Mouse (Mus musculus) right cerebral cortex, postnatal 25 days (tissue): ENCODE data around the gene Tmem251.
A peak's percentile ranks its signal among the peaks of the same experiment; 100 is the strongest.

Experiments
- DNase-seq: peaks from one replicate; pipeline ENCODE4 v3.0.0; 2022

The Tmem251 gene

DNA sequence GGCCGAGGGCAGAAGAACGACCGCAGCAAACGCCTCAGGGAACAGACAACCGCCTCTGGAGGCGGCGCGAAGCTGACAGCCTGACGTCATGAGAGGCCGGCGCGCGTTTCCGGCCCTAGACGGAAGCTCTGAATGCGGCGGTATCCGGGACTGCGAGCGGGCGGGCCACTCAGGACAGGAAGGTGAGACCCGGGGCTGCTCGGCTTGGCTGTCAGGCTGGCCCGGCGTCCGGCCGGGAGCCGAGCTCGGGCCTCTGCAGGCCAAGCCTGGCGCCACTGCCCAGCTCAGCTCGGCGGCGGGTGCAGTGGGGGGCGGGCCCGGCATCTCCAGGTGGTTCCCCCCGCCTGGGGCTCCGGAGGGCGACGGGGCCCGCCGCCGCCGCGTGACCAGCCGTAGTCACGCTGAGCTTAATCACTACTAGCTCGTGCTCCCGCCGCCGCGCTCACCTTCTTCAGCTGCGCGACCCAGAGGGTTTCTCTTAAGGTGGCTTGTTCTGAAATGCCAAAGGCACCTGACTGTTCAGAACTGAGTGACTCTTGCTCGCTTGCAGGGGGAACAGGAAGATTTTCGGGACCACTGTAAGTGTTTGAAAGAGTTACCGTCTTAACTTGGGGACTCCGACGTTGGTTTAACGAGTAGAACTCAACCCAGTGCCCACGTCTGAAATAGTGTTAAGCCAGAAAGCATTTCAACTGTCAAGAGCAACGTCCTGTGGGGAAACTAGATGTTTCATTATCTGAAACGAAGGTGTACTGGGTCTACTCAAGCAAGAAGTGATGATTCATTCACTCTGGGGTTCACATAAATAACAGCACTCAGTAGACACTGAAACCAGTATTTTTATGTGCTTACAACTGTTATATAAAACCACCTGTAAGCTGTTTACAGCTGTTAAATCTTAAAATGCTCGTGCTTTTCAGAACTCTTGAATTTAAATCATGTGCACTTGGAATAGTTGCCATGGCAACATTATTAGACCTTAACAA is at the start of gene Tmem251, which contains the start of gene Moap1:
Gene Tmem251 (plus strand): TSS at position 174 of the 986 bp plus-strand sequence.
Gene Moap1 (minus strand): TSS at position 73 of the 986 bp plus-strand sequence.
- DNase-seq: peak; percentile 93

DNA sequence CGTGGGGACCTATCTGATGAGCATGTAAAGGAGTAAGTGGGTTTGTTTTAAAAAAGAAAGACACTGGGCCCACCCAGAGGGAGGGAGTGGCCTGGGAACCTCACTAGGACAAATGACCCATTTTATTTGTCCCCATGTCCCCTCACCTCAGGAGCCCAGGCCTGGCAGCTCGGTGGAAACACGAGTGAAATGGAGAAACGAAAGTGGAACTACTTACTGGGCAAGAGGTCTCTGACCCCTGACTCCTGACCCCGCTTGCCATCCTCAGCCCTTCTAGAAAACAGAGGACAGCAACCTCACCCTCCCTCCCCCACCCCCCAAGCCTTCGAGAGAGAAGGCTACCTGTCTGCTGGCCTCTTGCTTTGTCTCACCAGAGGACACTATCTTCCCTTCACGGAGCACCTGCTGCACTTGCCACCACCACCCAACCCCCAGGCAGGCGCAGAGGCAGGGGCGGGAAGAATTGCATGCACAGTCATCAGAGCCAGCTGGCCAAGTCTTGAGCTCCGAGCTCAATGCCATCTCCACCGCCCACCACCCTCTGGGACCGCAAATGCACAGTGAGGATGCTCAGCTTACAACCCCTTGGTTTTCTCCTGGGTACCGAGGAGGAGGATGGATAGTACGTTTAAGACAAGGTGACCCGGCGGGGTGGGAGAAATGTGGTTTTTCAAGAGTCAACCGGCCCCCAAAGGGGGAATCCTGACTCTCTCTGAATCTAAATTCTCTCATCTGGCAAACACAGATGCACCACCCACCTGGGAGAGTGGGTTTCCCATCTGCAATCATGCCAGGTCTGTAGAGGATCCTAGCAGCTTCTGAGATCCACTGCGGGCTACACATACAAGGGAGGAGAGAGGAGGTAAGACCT is 48.0 kb upstream of the Tmem251 start:
- peak; percentile 85 for DNase-seq

DNA sequence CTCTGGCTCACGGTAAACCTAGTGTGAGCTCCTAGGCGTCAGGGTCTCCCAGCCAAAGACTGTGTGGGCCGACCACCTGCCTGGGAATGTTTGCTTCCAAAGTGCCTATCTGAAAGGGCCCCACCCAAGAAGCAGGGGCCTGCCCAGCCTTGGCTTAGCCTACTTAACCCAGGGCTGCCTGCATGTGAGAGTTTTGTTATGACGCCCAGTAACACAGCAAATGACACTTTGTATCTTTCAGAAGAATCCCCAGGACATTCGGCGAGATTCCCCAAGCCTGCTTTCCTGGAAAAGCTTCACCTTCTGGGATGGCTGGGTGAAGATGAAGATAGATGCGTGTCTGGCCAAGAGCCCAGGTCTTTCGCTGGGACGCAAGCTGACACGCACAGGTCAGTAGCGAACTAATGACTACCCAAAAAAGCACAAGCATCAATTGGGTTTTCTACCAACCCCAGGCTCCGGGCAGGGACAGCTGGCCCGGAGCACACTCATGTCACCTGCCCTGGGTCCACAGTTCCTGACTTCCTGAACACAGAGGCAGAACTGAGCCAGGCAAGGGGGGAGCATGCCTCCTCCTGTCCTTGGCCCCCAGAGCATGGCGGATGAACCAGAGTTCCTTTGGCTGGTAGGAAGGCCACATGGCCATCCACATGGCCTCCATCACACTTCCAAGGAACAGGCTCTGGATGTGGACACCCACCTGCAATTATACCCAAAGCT is 46.8 kb upstream of the Tmem251 start:
- DNase-seq: no peak

DNA sequence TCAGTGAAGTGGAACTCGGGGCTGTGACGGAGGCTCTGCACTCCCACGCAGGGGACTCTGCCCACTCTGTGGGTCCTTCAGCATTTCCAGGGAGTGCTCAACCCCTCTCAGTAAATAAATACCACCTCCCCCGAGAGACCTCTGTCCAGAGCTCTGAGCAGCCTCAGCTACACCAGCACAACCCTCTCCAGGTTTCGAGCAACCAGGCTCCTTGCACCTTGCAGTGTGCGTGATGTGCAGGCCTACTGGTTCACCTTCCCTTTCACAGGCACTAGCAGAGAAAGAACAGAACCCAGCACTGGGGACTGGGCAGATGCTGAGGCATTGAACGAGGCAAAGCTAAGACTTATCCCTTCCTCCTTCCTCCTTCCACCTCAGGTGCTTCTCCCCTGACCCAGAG is 46.2 kb upstream of the Tmem251 start:
- DNase-seq: no peak

DNA sequence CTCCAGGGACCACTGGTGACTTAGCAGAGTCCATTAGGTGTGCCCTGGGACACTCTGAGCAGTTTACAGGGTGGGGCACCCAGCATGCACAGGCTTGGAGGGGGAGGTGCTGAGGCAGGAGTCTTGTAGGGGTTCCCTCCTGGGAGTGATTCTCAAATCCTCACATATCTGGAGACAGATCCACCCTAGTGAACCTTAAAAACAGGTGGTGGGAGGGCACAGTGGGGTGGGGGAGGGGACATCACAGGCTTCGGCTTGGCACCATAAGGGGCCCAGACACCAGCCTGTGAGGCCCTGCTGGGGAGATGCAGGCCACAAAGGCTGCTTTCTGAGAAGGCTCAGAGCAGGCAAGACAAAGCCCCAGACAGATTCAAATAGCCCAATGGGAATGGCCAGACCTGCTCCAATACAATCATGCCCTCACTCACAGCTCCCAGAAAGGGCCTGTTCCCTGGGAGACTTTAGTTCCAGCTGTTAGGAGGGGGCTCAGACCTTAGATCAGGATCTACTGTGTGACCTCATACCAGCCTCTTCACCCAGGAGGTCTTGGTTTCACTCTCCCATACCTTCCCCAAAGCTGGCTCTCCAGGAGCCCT is 45.4 kb upstream of the Tmem251 start:
- no peak for DNase-seq

DNA sequence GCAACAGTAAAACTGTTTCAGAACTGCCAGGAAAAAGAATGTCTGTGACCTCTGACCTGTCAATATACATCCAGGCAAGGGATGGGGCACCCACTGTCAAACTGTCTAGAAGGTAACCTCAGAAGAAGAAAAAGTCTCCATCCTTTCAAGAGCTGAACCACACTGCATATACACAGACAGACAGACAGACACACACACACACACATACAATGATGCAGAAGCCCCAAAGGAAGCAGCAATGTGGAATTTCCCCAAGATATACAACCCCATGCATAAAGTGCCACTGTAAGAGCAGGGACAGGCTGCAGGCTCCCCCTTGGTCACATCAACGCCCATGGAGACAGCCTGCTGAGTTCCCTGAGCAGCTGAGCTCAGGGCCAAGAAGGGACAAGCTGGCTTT is 44.4 kb upstream of the Tmem251 start:
- no peak for DNase-seq

DNA sequence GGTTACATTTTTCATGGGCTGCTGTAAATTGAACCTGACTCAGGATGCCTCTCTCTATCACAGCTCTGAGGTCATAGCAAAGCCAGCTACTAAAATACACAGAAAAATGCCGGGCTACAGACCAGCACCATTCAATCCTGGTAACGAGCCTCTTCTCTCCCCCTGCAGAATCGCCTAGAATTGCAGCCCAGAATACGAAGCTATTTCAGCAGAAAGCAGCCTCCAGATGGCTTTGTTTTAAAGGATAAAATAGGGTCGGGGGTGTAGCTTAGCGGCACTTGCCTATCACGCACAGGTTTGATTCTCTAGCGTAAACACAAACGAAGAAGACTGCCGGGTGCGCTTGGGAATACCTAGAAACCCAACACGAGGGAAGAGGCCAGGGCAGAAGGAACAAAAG is 43.1 kb upstream of the Tmem251 start:
- DNase-seq: no peak

DNA sequence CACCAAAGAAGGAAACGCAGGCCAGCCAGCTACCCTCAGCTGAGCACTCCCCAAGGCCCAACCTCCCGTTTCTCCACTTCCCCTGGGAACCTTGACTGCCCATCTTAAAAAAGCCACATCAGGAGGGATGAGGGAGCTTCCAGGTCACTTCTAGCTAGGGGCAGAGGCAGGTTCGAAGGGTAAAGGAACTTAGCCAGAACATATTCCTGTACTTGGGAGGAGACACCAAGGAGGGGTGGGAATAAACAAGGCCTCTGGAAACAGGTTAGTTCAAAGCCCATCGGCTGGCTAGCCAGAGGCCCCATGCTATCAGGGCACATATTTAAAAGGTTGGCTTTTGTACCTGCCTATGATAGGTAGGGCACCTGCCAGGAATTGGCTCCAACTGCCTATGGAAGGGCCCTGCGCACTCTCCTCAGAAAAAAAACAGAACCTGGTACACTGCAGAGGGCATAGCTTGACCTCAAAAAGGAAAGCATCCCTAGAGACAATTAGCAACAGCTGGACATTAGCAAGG is 41.8 kb upstream of the Tmem251 start:
- no peak for DNase-seq

DNA sequence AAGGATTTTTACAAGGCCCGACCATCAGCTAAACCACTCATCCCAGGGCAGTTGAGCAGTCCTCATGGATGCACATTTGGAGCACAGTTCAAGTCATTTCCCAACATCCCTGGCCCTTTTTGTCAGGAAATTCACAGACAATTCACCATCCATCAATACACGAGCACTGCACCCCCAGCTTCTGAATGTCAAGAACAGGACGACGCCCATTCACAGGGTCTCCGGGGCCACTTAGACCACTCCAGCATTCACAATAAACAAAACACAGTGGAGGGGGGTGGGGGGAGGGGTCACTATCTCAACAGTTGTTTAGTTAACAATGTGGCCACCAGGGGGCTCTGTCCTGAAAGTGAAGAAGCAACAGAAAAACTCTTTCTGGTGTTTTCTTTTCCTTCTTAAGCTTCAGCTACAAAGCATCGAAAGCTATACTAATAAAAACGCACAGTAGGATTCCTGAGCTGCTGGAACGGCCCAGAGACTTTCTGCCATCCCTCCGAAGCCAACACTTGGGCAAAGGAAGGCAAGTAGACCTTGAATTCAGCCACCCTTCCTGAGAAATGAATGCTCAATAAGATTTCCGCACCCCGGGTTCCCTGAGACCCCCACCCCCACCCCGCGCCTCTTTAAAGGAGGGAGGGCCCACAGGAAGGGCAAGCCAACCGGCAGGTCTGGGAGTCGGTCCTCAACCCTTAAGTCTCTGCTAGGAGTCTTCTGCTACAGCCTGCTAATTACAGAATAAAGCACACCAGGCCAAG is 41.0 kb upstream of the Tmem251 start:
- DNase-seq: no peak

DNA sequence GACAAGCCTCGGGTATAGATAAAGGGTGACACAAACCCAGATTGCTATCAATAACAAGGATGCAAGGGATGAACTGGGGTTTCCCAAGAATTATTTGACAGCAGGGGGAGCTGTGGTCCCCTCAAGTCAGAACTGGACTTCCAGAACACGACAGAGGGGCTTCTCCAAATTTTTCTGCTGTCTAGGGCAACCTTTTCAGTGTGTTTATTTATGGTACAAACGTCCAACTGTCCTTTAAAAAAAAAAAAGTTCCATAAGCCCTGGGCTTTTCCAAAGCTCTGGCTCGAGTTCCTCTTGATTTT is 40.5 kb upstream of the Tmem251 start:
- DNase-seq: no peak

DNA sequence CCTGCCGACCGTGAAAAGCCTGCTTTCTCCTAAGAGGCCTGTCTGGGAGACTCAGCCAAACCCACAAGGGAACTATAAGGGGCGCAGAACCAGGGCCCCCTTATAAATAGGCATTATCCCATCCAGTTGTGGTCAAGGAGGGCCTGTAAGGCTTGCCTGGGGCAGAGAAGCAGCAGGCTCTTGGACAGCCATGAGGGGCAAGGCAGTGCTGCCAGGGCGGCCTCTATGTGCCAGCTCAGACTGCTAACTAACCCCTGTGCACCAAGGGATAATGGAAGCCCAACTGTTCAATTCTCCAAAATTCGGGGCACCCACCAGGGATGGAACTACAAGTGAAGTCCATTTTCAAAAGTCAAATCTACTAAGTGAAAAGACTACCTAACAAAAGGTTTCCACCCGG is 40.1 kb upstream of the Tmem251 start:
- no peak for DNase-seq

DNA sequence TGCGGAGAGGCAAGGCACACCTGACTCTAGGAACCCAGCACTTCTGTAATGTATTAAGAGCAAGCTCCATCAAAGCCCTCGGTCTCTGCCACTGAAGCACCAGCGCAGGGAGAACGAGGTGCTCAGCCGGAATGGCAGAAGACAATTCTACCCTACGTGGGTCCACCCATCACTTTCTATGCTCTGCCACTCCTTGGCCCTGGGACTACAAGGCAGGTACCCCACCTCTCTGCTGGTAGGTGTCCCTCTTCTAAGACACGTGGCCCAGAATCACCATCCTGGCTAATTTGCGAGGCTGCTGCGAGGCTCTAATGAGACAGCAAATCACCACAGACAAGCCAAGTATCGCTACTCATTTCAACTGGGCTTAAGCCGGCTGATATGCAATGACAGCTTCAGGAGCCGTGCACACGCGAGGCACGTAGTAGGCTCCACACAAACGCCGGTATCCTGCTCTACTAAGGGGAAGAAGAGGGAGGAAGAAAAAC is 39.6 kb upstream of the Tmem251 start:
- no peak for DNase-seq

DNA sequence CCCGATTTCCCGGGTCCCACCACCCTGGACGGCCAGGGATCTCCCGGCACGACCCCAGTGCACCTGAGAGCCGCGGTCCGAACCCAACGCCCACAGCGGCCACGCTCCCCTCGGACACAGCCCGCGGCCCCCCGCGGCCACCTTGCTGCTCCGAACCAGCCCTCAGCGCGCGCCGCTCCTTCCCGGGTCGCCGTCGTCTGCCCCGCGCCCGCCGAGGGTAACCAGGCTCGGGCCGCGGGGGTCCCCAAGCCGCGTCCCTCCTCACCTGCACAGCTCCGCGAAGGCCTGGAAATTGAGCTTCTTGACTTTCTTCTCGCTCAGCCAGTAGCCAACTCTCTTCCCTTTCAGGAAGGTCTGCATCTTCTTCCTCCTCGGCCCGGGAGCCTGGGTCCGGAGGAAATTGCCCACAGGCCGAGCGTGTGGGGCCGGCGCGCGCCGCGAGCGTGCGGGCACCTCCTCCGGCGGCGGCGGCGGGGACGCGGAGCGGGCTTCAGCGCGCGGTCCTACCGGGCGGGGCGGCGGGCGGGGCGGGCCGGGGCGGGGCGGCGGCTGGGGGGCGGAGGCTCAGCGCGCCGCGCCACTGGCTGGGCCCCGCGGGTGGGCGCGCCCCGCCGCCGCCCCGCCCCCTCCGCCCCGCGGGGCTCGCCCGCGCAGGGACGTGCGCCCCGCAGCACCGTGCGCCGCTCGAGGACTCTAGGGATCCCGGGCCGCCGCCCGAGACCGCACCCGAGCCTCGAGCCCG is 38.9 kb upstream of the Tmem251 start, which contains the start of gene Itpk1:
Gene Itpk1 (minus strand): TSS at position 474 of the 742 bp plus-strand sequence.
- DNase-seq: peak; percentile 70

DNA sequence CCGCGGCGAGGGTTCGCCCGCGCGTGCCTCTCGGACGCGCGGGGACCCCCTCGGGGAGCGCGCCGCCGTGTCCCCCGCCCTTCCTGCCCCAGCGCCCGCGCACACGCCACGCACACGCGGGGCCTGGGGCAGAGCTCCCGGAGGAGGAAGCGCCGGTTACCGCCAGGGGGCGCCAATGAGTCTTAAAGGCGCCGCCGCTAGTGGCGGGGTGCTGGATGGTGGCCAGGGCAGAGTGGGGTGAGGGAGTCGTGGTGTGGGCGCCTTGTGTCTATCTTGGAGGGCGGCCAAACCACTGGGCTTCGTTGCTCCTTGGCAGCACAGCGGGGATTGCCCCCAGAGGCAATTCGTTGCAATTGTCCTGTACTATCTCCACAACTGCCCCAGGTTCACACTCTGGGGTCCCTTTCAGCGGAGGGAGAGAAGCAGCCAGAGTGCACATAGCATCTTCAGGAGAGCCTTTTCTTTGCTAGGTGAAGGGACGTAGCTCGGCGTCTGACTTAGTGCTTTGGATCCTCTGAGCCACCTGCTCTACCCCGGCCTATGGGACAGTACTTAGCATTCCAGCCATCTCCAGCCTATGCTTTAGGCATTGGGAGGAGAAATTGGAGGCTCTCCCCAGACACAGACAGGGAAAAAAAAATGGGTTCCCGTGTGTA is 38.2 kb upstream of the Tmem251 start:
- peak; percentile 87 for DNase-seq

DNA sequence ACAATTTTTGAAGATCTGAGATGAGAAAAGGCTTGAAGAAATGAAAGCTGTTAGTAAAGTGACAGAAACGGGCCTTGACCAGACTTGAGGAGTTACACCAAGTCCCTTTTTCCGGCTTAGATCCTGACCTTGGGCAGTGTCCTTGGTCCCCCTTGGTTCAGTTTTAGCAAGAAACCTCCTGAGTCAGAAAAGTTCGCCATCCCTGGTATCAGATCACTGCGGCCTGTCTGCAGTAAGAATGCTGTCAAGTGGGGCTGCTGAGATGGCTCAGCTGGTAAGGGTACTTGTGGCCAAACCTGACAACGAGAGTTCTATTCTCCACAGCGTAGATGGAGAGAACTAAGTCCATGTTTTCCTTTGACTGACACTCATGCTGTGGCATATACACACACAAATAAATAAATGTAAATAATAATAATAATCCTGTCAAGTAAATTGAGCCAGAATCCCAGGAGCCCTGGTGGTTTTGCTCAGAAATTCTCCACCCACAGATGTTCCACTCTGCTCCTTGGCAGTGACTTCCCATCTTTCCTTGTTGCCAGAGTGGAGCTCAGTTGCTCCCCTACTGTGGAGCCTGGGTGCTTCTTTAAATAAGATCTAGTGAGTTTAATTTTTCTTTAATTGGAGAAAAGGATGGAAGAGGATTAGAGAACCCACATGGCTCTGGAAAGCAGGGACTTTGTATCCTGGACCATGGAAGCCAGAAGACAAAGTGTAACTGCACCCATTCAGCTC is 37.5 kb upstream of the Tmem251 start:
- DNase-seq: no peak

DNA sequence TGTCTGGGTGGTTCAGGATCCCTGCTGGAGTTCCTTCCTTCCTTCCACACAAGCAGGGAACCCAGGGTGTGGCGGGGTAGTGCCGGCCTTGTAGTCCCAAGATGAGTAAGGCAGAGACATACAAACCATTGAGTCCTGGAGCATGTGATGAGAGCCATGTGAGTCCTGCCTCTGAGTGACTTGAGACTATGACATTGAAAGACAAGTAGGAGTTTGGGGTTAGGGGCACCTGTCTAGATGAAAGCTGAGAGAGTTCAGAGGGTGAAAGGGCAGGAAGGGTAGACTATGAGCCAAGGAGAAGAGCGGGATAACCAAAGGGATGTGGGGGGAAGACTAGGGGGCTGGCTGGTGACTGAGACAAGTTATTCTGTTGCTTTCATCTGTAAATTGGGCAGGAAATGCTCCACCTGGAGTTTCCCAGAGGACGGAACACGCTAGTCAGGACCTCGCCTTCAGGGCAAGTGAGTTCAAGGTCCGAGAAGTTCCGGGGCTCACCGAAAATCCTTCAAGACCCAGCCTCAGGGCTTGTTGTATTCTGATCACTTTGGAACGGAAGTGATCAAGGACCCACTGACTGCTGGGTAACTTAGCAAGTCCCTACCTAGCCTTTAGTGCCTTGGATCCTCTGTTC is 36.6 kb upstream of the Tmem251 start:
- DNase-seq: no peak

DNA sequence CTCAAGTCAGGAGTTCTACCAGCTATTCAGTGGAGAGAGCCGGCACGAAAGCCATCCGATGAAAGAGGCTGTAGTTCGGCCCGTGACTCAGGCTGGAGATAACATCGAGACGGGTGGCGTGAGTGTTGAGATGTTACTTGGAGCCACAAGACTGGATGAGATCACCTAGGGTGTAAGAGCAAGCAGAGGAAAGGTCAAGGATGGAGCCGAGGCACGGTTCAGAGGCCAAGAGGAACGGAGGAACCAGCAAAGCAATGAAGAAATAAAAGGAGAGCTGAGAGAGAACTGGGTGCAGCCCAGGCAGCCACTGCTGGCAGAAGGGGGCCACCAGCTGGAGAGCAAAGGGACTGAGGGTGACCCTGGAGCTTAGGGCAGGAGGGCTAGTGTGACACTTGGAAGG is 35.3 kb upstream of the Tmem251 start:
- no peak for DNase-seq

DNA sequence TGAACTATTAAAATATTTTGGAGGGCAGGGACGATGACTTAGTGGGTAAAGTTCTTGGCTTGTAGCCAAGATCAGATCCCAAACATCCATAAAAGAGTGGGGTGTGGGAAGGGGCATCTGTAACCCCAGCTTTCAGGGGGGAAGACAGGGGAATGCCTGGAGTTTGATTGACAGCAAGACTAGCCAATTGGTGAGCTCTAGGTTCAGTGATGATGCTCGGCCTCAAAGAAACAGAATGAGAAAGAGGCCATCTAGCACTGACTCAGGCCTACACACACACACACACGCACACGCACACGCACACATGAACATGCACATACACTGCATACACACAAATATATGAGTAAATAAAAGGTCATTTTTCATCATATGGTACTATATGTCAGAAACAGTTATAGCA is 33.7 kb upstream of the Tmem251 start:
- no peak for DNase-seq

DNA sequence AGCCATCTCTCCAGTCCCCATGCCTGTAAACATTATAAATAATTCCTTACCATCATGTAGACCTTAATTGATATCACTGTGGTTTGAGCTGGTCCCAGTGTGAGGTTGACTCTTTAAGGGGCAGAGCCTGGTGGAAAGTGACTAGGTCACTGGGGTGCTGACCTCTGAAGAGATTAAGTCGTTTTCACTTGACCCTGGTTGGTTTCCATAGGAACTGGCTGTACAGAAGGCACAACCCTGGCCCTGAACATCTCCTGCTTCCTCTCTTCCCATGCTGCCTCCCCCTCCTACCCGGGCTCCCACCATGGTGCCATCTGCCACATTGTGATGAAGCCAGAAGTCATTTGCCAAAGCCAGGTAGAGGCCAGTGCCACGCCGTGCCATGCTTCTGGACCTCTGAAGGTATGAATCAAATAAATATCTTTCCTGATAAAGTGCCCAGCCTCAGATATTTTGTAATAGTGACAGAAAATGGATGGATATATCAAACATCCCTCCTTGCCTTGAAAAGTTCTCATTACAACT is 32.6 kb upstream of the Tmem251 start:
- DNase-seq: no peak
